Mouse (Mus musculus) ES-E14 (cell line): Measurements from ENCODE around the gene Hoxd9.

Experiments
- MAFK ChIP-seq: IDR thresholded peaks from 2 replicates; pipeline ENCODE4 v1.6.1; 2014; ENCODE audit warnings: mild to moderate bottlenecking, low read depth, low read length, inconsistent platforms; ENCODE audit not compliant: insufficient read depth
- ZC3H11A ChIP-seq: IDR thresholded peaks from 2 replicates; pipeline ENCODE4 v1.6.1; 2012; ENCODE audit warnings: low read depth, mild to moderate bottlenecking, inconsistent platforms, low read length, borderline replicate concordance

- TF ChIP-seq ZC3H11A (no peak), MAFK (no peak)
Observed at GRCm38 (mm10) chr2:74666411-74666810, 31.1 kb upstream of the Hoxd9 start.
